Mouse (Mus musculus): ENCODE results near the gene Lrrc4c. TPM values are rescaled to one million over a fixed set of nuclear protein-coding genes. Genes with fewer than 3 reads are reported as not detected.

The Lrrc4c gene
- total and polyA plus RNA-seq, 3 experiments, result not detected

GRCm38 (mm10) chr2:97586322-97586721 lies 1268.4 kb downstream of the Lrrc4c start:
- no peak for DNase-seq (ENCODE audit: extremely low read depth)
- Histone ChIP-seq H3K4me2 (ENCODE audit: insufficient read depth, low read depth, poor library complexity, severe bottlenecking) (no peak overlapping the region), H3K79me2 (replicated peaks; ENCODE audit: control insufficient read depth, extremely low read depth, insufficient read depth, poor library complexity, severe bottlenecking) (no peaks in the 10 kb centered on the region), H3K27me3 (replicated peaks) (no peaks in the 10 kb centered on the region), H3K9me3 (replicated peaks; ENCODE audit: low read length) (peaks cover 13% of the 10 kb centered on the region), H3K4me3 (replicated peaks in 1 of 3; ENCODE audit: low read depth in 2 of 3, low read length in 2 of 3, poor library complexity in 1 of 3) (no peak overlapping the region), H3K36me3 (replicated peaks in 1 of 2; ENCODE audit: control insufficient read depth in 1 of 2, insufficient read depth in 1 of 2, low read length in 1 of 2) (no peaks in the 10 kb centered on the region), H3K4me1 (ENCODE audit: control insufficient read depth in 1 of 2, insufficient read depth in 2 of 2) (no peaks in the 10 kb centered on the region), H3K9ac (ENCODE audit: insufficient read depth, low read depth) (no peak overlapping the region), H3K27ac (ENCODE audit: insufficient read depth, low read depth) (no peak overlapping the region)
- in situ Hi-C loops (cut with MboI; ENCODE audit: low pct_ligation_motif_present, low pct_unique_long_range_greater_than_20kb, low sequenced_read_pairs) (no loop called here), dilution Hi-C loops (cut with MboI; ENCODE audit: extremely low pct_ligation_motif_present, extremely low pct_unique_long_range_greater_than_20kb, low sequenced_read_pairs) (no loop called here)
- TF ChIP-seq RCOR1 (conservative IDR thresholded peaks at IDR 0.05; ENCODE audit: low read depth, low read length) (no peak), MAZ (IDR thresholded peaks at IDR 0.05; ENCODE audit: low read depth, low read length) (no peak), USF1 (IDR thresholded peaks at IDR 0.05; ENCODE audit: low read depth, low read length) (no peak), ZMIZ1 (IDR thresholded peaks at IDR 0.05; ENCODE audit: low read depth, low read length) (no peak), UBTF (IDR thresholded peaks at IDR 0.05; ENCODE audit: low read depth, low read length) (no peak), CHD1 (IDR thresholded peaks at IDR 0.05; ENCODE audit: low read depth, low read length) (no peak), RAD21 (IDR thresholded peaks at IDR 0.05; ENCODE audit: low read depth, low read length) (no peak), KAT2A (IDR thresholded peaks at IDR 0.05; ENCODE audit: insufficient replicate concordance, low read length) (no peak), E2F4 (IDR thresholded peaks at IDR 0.05; ENCODE audit: insufficient replicate concordance, low read depth, low read length) (no peak), IRF4 (IDR thresholded peaks at IDR 0.05; ENCODE audit: low read depth, low read length) (no peak), SMC3 (IDR thresholded peaks at IDR 0.05; ENCODE audit: low read depth, low read length) (no peak), PAX5 (IDR thresholded peaks at IDR 0.05; ENCODE audit: low read length) (no peak), SIN3A (IDR thresholded peaks at IDR 0.05; ENCODE audit: low read length) (no peak), ZKSCAN1 (IDR thresholded peaks at IDR 0.05; ENCODE audit: borderline replicate concordance, low read depth, low read length) (no peak), TBP (conservative IDR thresholded peaks at IDR 0.05; ENCODE audit: low read depth, low read length) (no peak), ELF1 (IDR thresholded peaks at IDR 0.05; ENCODE audit: low read depth, low read length) (no peak), JUND (conservative IDR thresholded peaks at IDR 0.05; ENCODE audit: low read depth, low read length) (no peak), MEF2A (IDR thresholded peaks at IDR 0.05; ENCODE audit: borderline replicate concordance, low read depth, low read length) (no peak), NELFE (IDR thresholded peaks at IDR 0.05; ENCODE audit: low read depth, low read length) (no peak)

GRCm38 (mm10) chr2:97590563-97590962 lies 1272.6 kb downstream of the Lrrc4c start:
- no peak for TF ChIP-seq SMC3 (IDR thresholded peaks at IDR 0.05; ENCODE audit: low read depth, low read length)
- no peak for TF ChIP-seq MAZ (IDR thresholded peaks at IDR 0.05; ENCODE audit: low read depth, low read length)
- TF ChIP-seq ETS1 (conservative IDR thresholded peaks at IDR 0.05; ENCODE audit: low read depth, low read length), result no peak
- TF ChIP-seq IRF4 (IDR thresholded peaks at IDR 0.05; ENCODE audit: low read depth, low read length), result no peak
- TF ChIP-seq USF2 (conservative IDR thresholded peaks at IDR 0.05; ENCODE audit: low read depth, low read length), result no peak
- TF ChIP-seq ELF1 (IDR thresholded peaks at IDR 0.05; ENCODE audit: low read depth, low read length), result no peak
- no peak for TF ChIP-seq CTCF (conservative IDR thresholded peaks at IDR 0.05 in 1 of 2, IDR thresholded peaks at IDR 0.05 in 1 of 2; ENCODE audit: low read depth in 2 of 2, low read length in 2 of 2)
- TF ChIP-seq USF1 (IDR thresholded peaks at IDR 0.05; ENCODE audit: low read depth, low read length), result no peak
- no peak for TF ChIP-seq RAD21 (IDR thresholded peaks at IDR 0.05; ENCODE audit: low read depth, low read length)
- TF ChIP-seq JUND (conservative IDR thresholded peaks at IDR 0.05; ENCODE audit: low read depth, low read length), result no peak
- Histone ChIP-seq H3K4me3 (replicated peaks in 1 of 3; ENCODE audit: low read depth in 2 of 3, low read length in 2 of 3, poor library complexity in 1 of 3) (no peak overlapping the region), H3K27me3 (replicated peaks) (no peaks in the 10 kb centered on the region), H3K27ac (ENCODE audit: insufficient read depth, low read depth) (no peak overlapping the region), H3K4me1 (ENCODE audit: control insufficient read depth in 1 of 2, insufficient read depth in 2 of 2) (no peaks in the 10 kb centered on the region), H3K9ac (ENCODE audit: insufficient read depth, low read depth) (no peak overlapping the region), H3K79me2 (replicated peaks; ENCODE audit: control insufficient read depth, extremely low read depth, insufficient read depth, poor library complexity, severe bottlenecking) (no peaks in the 10 kb centered on the region), H3K4me2 (ENCODE audit: insufficient read depth, low read depth, poor library complexity, severe bottlenecking) (no peak overlapping the region), H3K9me3 (replicated peaks; ENCODE audit: low read length) (peaks cover 8% of the 10 kb centered on the region), H3K36me3 (replicated peaks in 1 of 2; ENCODE audit: control insufficient read depth in 1 of 2, insufficient read depth in 1 of 2, low read length in 1 of 2) (no peaks in the 10 kb centered on the region)
- in situ Hi-C loops (cut with MboI; ENCODE audit: low pct_ligation_motif_present, low pct_unique_long_range_greater_than_20kb, low sequenced_read_pairs), result no loop called here
- dilution Hi-C loops (cut with MboI; ENCODE audit: extremely low pct_ligation_motif_present, extremely low pct_unique_long_range_greater_than_20kb, low sequenced_read_pairs), result no loop called here
- no peak for DNase-seq (ENCODE audit: extremely low read depth)

Measured in CH12.LX (cell line).